Mouse (Mus musculus) kidney, adult 2 months (tissue): ENCODE data around the gene Rps16. TPM values are rescaled to one million over a fixed set of nuclear protein-coding genes. Genes with fewer than 3 reads are reported as not detected.

Source experiments
- DNase-seq: peaks from one replicate; pipeline ENCODE4 v3.0.0; 2021
- H3K27ac ChIP-seq: fragments of 200-500 bp; 2 replicates; pipeline ENCODE4 v1.5.1; 2012; ENCODE audit warnings: low read depth, low read length, control low read depth, inconsistent platforms; ENCODE audit not compliant: insufficient read depth
- H3K27me3 ChIP-seq: fragments of 200-500 bp; replicated peaks from 2 replicates; pipeline ENCODE4 v1.6.1; 2012; ENCODE audit warnings: mild to moderate bottlenecking, moderate library complexity, low read length, inconsistent platforms; ENCODE audit not compliant: control insufficient read depth, insufficient read depth
- H3K36me3 ChIP-seq: fragments of 200-500 bp; 2 replicates; pipeline ENCODE4 v1.6.1; 2012; ENCODE audit warnings: mild to moderate bottlenecking, moderate library complexity, low read length, inconsistent platforms; ENCODE audit not compliant: control insufficient read depth, insufficient read depth
- H3K4me1 ChIP-seq: fragments of 200-500 bp; 2 replicates; pipeline ENCODE4 v1.6.1; 2011; ENCODE audit warnings: low read length; ENCODE audit not compliant: control insufficient read depth, insufficient read depth
- H3K4me3 ChIP-seq: fragments of 200-500 bp; 2 replicates; pipeline ENCODE4 v1.5.1; 2011; ENCODE audit warnings: mild to moderate bottlenecking, low read depth, low read length, control low read depth; ENCODE audit not compliant: insufficient read depth
- CTCF ChIP-seq: fragments of 200-500 bp; conservative IDR thresholded peaks from 2 replicates; pipeline ENCODE4 v1.5.1; 2011; ENCODE audit warnings: low read depth, mild to moderate bottlenecking, control low read depth, low read length, moderate library complexity, mixed read lengths; ENCODE audit not compliant: insufficient read depth, insufficient read length
- POLR2A ChIP-seq: fragments of 200-500 bp; IDR thresholded peaks from one replicate; pipeline ENCODE4 v1.6.1; 2011; ENCODE audit warnings: low read depth, low read length, control low read depth
- WGBS: fragments of 180-500 bp; shearing (Covaris S2); methylation state at CpG from one replicate; pipeline ENCODE4 v1.1.7; 2018; 5-methylcytosine and 5-hydroxymethylcytosine counted together
- polyA plus RNA-seq: library from polyadenylated mRNA; depleted of rRNA; stranded (reverse); fragments of >200 nt; gene quantifications from 2 replicates; pipeline ENCODE4 v1.2.3, GENCODE M21; 2012

Gene Rps16
- polyA plus RNA-seq, 1 experiment: 951 TPM

DNA sequence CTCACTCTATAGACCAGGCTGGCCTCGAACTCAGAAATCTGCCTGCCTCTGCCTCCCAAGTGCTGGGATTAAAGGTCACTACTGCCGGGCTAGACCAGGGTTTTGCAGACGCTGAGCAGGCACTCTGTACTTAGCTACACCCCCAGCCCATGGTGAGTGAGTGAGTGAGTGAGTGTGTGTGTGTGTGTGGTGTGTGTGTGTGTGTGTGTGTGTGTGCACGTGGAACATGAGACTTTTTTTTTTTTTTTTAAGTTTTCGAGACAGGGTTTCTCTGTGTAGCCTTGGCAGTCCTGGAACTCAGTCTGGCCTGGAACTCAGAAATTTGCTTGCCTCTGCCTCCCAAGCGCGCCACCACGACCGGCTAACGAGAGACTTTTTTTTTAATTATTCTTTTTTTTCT is 24.2 kb downstream of the Rps16 start:
- H3K27me3 ChIP-seq: no peaks in the 10 kb centered on the region
- H3K4me3 ChIP-seq: no peak overlapping the region
- H3K36me3 ChIP-seq: peaks cover 8% of the 10 kb centered on the region
- no peak for TF ChIP-seq POLR2A
- TF ChIP-seq CTCF: no peak
- peak overlapping the region; percentile 8; the same call in 1 of the 2 replicates for H3K27ac ChIP-seq
- H3K4me1 ChIP-seq: peaks cover 7% of the 10 kb centered on the region; the same call in 1 of the 2 replicates
- DNase-seq: no peak
- WGBS: 61% methylated on average over 10 of the region's 10 CpGs

DNA sequence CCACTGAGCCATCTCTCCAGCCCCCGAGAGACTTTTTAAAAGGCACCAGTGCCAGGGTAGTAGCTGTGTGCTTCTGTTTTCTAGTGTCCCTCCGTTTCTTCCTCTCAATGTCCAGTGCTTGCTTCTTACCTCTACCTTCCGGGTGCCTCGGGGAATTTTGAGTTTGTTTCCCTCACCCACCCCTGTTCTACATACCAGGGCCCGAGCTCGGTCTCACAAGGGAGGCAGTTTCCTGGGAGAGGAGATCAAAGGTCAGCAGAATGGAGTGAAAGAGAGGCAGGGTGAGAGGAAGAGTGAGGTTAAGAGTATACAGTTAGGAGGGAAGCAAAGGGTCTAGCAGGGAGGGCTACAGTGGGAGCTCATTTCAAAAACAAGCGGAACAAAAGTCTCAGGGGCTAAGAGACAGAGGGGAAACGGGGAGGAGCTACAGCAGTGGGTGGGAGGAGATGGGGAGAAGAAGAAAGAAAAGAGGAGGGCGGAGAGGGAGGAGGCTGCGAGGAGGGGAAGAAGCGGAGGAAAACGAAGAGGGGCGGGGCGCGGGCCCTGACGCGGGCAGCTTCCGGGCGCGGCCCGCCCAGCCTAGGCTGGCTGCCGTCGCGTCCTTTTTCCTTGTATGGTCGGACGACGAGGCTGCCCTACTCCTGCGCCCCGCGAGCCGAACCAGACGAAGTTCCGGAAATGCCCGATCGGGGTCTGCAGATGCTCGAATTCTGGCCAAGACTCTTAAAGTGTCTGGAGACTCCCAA is 24.9 kb downstream of the Rps16 start:
- Histone ChIP-seq H3K4me3 (peak overlapping the region; percentile 28), H3K4me1 (peaks cover 9% of the 10 kb centered on the region; the same call in 1 of the 2 replicates), H3K36me3 (peaks cover 8% of the 10 kb centered on the region), H3K27me3 (no peaks in the 10 kb centered on the region), H3K27ac (peak overlapping the region; percentile 100)
- DNase-seq: peak; percentile 95
- under 1% methylated on average over 35 of the region's 36 CpGs for WGBS
- peak; percentile 69 for TF ChIP-seq POLR2A
- no peak for TF ChIP-seq CTCF

- Histone ChIP-seq H3K27ac (peak overlapping the region; percentile 99), H3K36me3 (peaks cover 8% of the 10 kb centered on the region), H3K4me3 (peak overlapping the region; percentile 28), H3K4me1 (peaks cover 14% of the 10 kb centered on the region; the same call in 1 of the 2 replicates), H3K27me3 (no peaks in the 10 kb centered on the region)
- TF ChIP-seq POLR2A: peak; percentile 88
- 0 out of 2 replicates have a peak, but pooled peaks have one; percentile 11 for TF ChIP-seq CTCF
- DNase-seq: peak; percentile 97
- WGBS: under 1% methylated on average over 30 of the region's 30 CpGs
These were observed 25.7 kb downstream of the Rps16 start for GRCm38 (mm10) chr7:28376011-28376771.

- H3K27ac ChIP-seq: peak overlapping the region; percentile 98
- H3K27me3 ChIP-seq: no peaks in the 10 kb centered on the region
- WGBS: 19% methylated on average over 18 of the region's 18 CpGs
- H3K4me1 ChIP-seq: peaks cover 21% of the 10 kb centered on the region; the same call in 1 of the 2 replicates
- peak; percentile 62 for DNase-seq
- H3K4me3 ChIP-seq: peak overlapping the region; percentile 85
- peaks cover 8% of the 10 kb centered on the region for H3K36me3 ChIP-seq
- TF ChIP-seq CTCF (no peak), POLR2A (peak; percentile 20)
These were observed 27.0 kb downstream of the Rps16 start for GRCm38 (mm10) chr7:28377190-28378065.

- Histone ChIP-seq H3K27ac (peak overlapping the region; percentile 98), H3K4me1 (peaks cover 27% of the 10 kb centered on the region), H3K36me3 (peaks cover 8% of the 10 kb centered on the region), H3K27me3 (no peaks in the 10 kb centered on the region), H3K4me3 (peak overlapping the region; percentile 85)
- TF ChIP-seq POLR2A (peak; percentile 39), CTCF (no peak)
- DNase-seq: peak; percentile 91
- WGBS: 1% methylated on average over 32 of the region's 32 CpGs
These were observed 27.7 kb downstream of the Rps16 start for GRCm38 (mm10) chr7:28378066-28378690.
